Mouse (Mus musculus) hindlimb bud, embryonic 11.5 days (tissue): ENCODE measurements around the gene Cylc2.

Source experiments
- DNase-seq: peaks from one replicate; pipeline ENCODE4 v3.0.0-alpha.2; 2012; ENCODE audit warnings: low read depth, low spot score; ENCODE audit errors: extremely low spot score

Gene Cylc2

GRCm38 (mm10) chr4:51216378-51216777 is at the start of gene Cylc2:
Gene Cylc2, plus strand, starts transcription at chr4:51216678.
- no peak for DNase-seq
